Mouse (Mus musculus): ENCODE measurements around the gene Klrc1.
A peak's percentile ranks its signal among the peaks of the same experiment; 100 is the strongest.
"Not testable (repeated sequence)": the region's sequence is repeated elsewhere in the genome, so short reads cannot be mapped to it uniquely, and the experiment has no call there.

Gene Klrc1

DNA sequence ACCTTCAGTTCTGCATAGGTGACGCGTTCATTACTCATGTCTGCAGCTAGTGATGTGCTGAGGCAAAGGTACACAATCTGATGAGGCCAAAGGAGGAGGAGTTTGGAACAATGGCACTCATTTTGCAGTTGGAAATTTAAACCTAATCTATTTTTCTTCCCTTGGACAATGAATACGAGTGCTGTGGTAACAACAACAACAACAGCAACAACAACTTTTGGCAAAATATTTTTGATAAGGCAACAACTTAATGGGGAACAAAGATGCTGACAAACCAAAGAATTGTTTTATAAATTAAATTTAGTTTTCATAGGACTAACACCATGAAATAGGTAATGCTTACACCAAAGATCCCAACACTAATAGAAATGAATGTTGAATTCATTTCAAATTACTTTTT is at the start of gene Klrc1:
TSS of gene Klrc1 (minus strand) at position 101 of the 400 bp plus-strand sequence.
- DNase-seq: no peak

GRCm38 (mm10) chr6:129727237-129727636 is 48.5 kb upstream of the Klrc1 start:
- DNase-seq: no peak

DNA sequence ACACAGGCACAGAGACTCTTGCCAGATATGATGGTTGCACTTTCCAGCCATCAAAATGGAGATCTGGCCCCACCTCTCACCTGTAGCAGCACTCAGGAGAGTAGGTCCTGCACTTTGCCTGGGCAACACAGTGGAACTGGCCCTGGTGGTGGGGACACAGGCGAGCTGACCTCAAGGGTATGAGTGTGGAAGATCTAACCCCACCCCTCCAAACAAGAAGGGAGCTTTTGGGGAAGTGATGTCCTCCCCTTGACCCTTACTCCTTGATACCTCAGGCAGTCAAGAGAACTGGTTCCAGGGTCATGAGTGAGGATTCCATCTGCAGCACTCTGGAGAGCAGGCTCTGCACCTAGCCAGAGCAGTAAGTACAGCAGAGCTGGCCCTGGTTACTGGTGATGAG is 42.6 kb upstream of the Klrc1 start:
- no peak for DNase-seq

DNA sequence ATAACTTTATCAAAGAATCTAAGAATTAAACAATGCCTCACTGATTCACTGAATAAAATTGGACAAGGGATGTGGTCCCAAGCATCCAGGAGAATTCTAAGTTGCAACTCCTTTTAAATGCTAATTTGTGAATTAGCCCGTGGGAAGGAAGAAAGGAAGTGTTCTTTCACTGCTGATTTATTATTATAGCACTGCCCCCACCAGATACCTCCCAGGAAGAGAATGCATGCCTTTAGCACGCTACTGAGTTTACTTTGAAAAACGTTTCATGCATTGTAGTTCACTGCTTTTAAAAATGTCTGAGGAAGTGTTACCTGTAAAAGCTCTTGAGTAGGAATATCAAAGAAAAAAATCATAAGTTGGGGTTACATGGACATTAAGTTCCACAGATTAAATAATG is 41.7 kb upstream of the Klrc1 start:
- no peak for DNase-seq

DNA sequence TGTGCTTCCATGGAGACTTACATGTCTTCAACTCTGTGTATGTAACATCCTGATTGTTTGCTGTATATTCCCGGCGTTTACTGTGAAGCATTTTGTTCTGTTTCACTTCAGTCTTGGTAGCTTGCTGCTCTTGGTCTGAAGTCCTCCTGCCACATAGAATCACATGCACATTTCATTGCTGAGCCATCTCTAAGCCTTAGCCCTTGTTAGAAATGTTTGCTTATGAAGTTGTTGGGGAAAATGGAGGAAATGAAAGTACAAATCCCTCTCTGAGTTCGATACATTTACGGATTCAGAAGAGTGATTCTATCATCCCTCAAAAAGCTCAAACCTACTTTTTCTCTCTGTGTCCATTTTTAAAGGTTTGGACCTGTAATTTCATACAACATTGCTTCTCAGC is 38.3 kb upstream of the Klrc1 start, which contains the start of gene Klri1:
TSS of gene Klri1 (minus strand) at position 101 of the 400 bp plus-strand sequence.
- no peak for DNase-seq

DNA sequence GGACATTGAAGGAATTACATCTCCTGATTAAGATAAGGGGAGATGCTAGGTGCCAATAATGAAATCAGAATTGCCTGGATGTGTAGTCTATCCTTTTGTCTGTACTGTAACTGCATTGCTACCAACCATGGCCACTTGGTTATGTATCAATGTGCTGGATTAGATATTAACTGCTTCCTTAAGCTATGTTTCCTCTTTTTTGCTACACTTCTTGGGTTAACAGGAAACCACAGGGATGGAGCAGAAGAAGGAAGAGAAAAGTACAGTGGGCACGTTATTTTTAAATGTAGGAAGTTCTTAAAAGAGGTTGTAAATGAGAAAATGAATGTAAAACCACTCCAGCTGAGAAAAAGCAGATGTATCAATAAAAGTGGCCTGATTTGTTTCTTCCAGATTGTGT is 34.8 kb upstream of the Klrc1 start:
- DNase-seq: no peak

- DNase-seq: not testable (repeated sequence)
Measured at GRCm38 (mm10) chr6:129691436-129691835, 12.7 kb upstream of the Klrc1 start.

- DNase-seq: peak; percentile 1
Measured at GRCm38 (mm10) chr6:129680379-129680778, 1.6 kb upstream of the Klrc1 start.

- DNase-seq: not testable (repeated sequence)
Measured at GRCm38 (mm10) chr6:129661301-129661700, 17.5 kb downstream of the Klrc1 start.

DNA sequence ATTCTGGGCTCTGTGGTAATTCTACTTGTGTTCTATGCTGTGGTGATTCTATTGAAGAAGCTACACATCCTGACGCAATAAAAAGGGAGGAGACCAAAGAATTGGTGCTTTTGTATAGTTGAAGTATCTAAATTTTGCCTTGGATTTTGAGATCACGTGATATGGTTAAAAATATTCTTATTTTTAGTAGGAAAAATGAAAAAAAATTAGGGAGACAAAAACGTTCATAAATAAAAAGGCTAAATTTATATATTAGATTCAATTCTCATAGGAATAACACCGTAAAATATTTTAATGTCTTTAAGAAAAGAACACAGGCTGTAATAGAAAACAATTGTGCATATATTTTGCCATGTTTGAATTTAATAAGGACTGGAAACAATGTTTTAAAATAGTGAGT is 18.2 kb downstream of the Klrc1 start, which contains the start of gene Klrc2:
TSS of gene Klrc2 (minus strand) at position 101 of the 400 bp plus-strand sequence.
- not testable (repeated sequence) for DNase-seq

- DNase-seq: not testable (repeated sequence)
Measured at GRCm38 (mm10) chr6:129644054-129644453, 34.7 kb downstream of the Klrc1 start.

DNA sequence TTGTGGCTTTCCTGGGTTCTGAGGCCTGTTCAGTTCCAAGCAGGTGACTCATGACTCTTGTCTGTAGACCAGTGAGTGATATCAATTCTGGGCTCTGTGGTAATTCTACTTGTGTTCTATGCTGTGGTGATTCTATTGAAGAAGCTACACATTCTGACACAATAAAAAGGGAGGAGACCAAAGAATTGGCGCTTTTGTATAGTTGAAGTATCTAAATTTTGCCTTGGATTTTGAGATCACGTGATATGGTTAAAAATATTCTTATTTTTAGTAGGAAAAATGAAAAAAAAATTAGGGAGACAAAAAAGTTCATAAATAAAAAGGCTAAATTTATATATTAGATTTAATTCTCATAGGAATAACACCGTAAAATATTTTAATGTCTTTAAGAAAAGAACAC is 35.5 kb downstream of the Klrc1 start, which contains the start of gene Klrc3:
TSS of gene Klrc3 (minus strand) at position 101 of the 400 bp plus-strand sequence.
- DNase-seq: not testable (repeated sequence)

GRCm38 (mm10) chr6:129631046-129631445 is 47.7 kb downstream of the Klrc1 start:
- DNase-seq: not testable (repeated sequence)

GRCm38 (mm10) chr6:129623735-129624134 is 55.0 kb downstream of the Klrc1 start, which contains the start of gene Klrk1:
Gene Klrk1 (minus strand): TSS chr6:129623864.
- no peak for DNase-seq
